Mouse (Mus musculus) liver, embryonic 14.5 days (tissue): ENCODE data around the gene Gm11939.
"Not testable (repeated sequence)": the region's sequence is repeated elsewhere in the genome, so short reads cannot be mapped to it uniquely, and the experiment has no call there.

Experiments
- CTCF ChIP-seq: IDR thresholded peaks from 2 replicates; pipeline ENCODE4 v1.5.1; 2016; ENCODE audit warnings: antibody characterized with exemption, low read depth, control low read depth
- EP300 ChIP-seq: IDR thresholded peaks from 2 replicates; pipeline ENCODE4 v1.6.1; 2016; ENCODE audit warnings: antibody characterized with exemption, low read depth

DNA sequence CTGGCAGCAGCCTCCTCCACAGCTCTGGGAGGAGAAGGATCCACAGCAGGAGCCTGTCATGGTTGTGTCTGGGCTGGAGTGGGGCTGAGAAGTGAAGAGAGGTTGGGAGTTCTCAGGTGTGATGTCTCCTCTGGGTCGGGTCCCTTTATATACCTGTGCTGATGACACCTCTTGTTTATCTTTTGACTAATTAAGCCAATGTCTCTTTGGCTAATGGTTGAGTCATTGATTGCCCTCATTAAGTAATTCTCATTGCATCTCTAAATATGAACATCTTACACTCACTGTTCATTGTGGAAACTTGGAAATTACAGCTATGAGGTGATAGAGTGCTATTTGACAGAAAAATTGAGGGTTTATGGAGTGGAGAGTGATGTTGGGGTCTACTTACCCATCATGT, 43.9 kb upstream of the Gm11939 start, which contains the start of gene Gm11938:
- not testable (repeated sequence) for TF ChIP-seq CTCF, EP300
